Mouse (Mus musculus): Measurements from ENCODE around the gene Tbxas1. TPM values are rescaled to one million over a fixed set of nuclear protein-coding genes. Genes with fewer than 3 reads are reported as not detected.

Tbxas1 gene
- polyA plus RNA-seq, 1 experiment from 2014 or later = 1.9 TPM

- Histone ChIP-seq H3K9me3 (peaks cover 8% of the 10 kb centered on the region), H3K27me3 (no peaks in the 10 kb centered on the region), H3K27ac (no peak overlapping the region), H3K4me2 (replicated peaks) (no peak overlapping the region), H3K9ac (no peak overlapping the region), H3K4me3 (no peak overlapping the region), H3K4me1 (no peaks in the 10 kb centered on the region), H3K36me3 (peaks cover 21% of the 10 kb centered on the region)
- 48% methylated on average over 4 of the region's 4 CpGs for WGBS
- ATAC-seq (ENCODE audit: low FRiP score, low read depth) = no peak
Observed at GRCm38 (mm10) chr6:39131480-39131879, 256.3 kb downstream of the Tbxas1 start.

GRCm38 (mm10) chr6:39132556-39132955 is 257.4 kb downstream of the Tbxas1 start:
- no peak for ATAC-seq (ENCODE audit: low FRiP score, low read depth)
- no peak overlapping the region for H3K4me2 ChIP-seq (replicated peaks)
- no peak overlapping the region for H3K9ac ChIP-seq
- H3K4me1 ChIP-seq = no peaks in the 10 kb centered on the region
- H3K36me3 ChIP-seq = peaks cover 21% of the 10 kb centered on the region
- H3K4me3 ChIP-seq = no peak overlapping the region
- no peaks in the 10 kb centered on the region for H3K27me3 ChIP-seq
- peaks cover 1% of the 10 kb centered on the region for H3K9me3 ChIP-seq
- WGBS = 70% methylated on average over 5 of the region's 5 CpGs
- no peak overlapping the region for H3K27ac ChIP-seq

Other genes with a start within 250 kb of the Tbxas1 start
- gene Klrg2, start 238.2 kb upstream of the Tbxas1 start, polyA plus RNA-seq (2015; fragmentation: Nextera tagmentation; extraction: Ambion mirVana) = 0.45 TPM in 2 replicates
- 2.8 and 3.4 TPM in 2 replicates for gene Clec2l, start 212.3 kb upstream of the Tbxas1 start, polyA plus RNA-seq (2015; fragmentation: Nextera tagmentation; extraction: Ambion mirVana)
- 19.6 and 19.8 TPM in 2 replicates for gene Hipk2, start 761 bp downstream of the Tbxas1 start, polyA plus RNA-seq (2015; fragmentation: Nextera tagmentation; extraction: Ambion mirVana)
- gene Parp12, start 242.9 kb downstream of the Tbxas1 start, polyA plus RNA-seq (2015; fragmentation: Nextera tagmentation; extraction: Ambion mirVana) = 7.7 and 8.5 TPM in 2 replicates

Data from limb, embryonic 13.5 days (tissue).